Mouse (Mus musculus) hindbrain, embryonic 11.5 days (tissue): ENCODE measurements around the gene Slc35g1. TPM values are rescaled to one million over a fixed set of nuclear protein-coding genes. Genes with fewer than 3 reads are reported as not detected.

Source experiments
- ATAC-seq: fragments of 200-750 bp; cut with Nextera tagmentation; 2 replicates; pipeline ENCODE4 v1.8.0; 2017; ENCODE audit warnings: mild to moderate bottlenecking, moderate TSS enrichment, moderate library complexity; ENCODE audit not compliant: low FRiP score
- DNase-seq: peaks from one replicate; pipeline ENCODE4 v3.0.0-alpha.2; 2015; ENCODE audit warnings: low spot score
- H3K27ac ChIP-seq: fragments of 300-500 bp; sonication (generic); 2 replicates; pipeline ENCODE4 v1.5.1; 2014; ENCODE audit warnings: mild to moderate bottlenecking, low read depth, low read length
- H3K27me3 ChIP-seq: fragments of 300-500 bp; sonication (generic); 2 replicates; pipeline ENCODE4 v1.6.1; 2014; ENCODE audit warnings: mild to moderate bottlenecking, low read length, moderate library complexity, mixed read lengths; ENCODE audit not compliant: control insufficient read depth, insufficient read depth
- H3K36me3 ChIP-seq: fragments of 300-500 bp; sonication (generic); 2 replicates; pipeline ENCODE4 v1.6.1; 2014; ENCODE audit warnings: mild to moderate bottlenecking, low read length, moderate library complexity, mixed read lengths; ENCODE audit not compliant: control insufficient read depth, insufficient read depth
- H3K4me1 ChIP-seq: fragments of 300-500 bp; sonication (generic); replicated peaks from 2 replicates; pipeline ENCODE4 v1.6.1; 2014; ENCODE audit warnings: low read length, mixed read lengths; ENCODE audit not compliant: control insufficient read depth, insufficient read depth
- H3K4me2 ChIP-seq: fragments of 300-500 bp; sonication (generic); replicated peaks from 2 replicates; pipeline ENCODE4 v1.6.1; 2014; ENCODE audit warnings: mild to moderate bottlenecking, low read depth, low read length
- H3K4me3 ChIP-seq: fragments of 300-500 bp; sonication (generic); 2 replicates; pipeline ENCODE4 v1.5.1; 2014; ENCODE audit warnings: low read depth, low read length
- H3K9ac ChIP-seq: fragments of 300-500 bp; sonication (generic); 2 replicates; pipeline ENCODE4 v1.6.1; 2014; ENCODE audit warnings: low read depth, low read length
- H3K9me3 ChIP-seq: fragments of 300-500 bp; sonication (generic); 2 replicates; pipeline ENCODE4 v1.6.1; 2016; ENCODE audit warnings: low read length; ENCODE audit not compliant: control insufficient read depth
- WGBS: fragments of 180-500 bp; shearing (Covaris S2); extraction: QIAGEN DNeasy Blood & Tissue Kit; methylation state at CpG from one replicate; pipeline ENCODE4 v1.1.7; 2014; 5-methylcytosine and 5-hydroxymethylcytosine counted together
- polyA plus RNA-seq: library from polyadenylated mRNA; unstranded; fragments of >200 nt; fragmentation: Nextera tagmentation; extraction: Ambion mirVana; gene quantifications from 2 replicates; pipeline ENCODE4 v1.2.1, GENCODE M21; 2014

Gene Slc35g1
- polyA plus RNA-seq, 1 experiment from 2014 or later: 4.8 TPM

- Histone ChIP-seq H3K27ac (no peak overlapping the region), H3K4me1 (no peaks in the 10 kb centered on the region), H3K4me3 (no peak overlapping the region), H3K9ac (no peak overlapping the region), H3K9me3 (no peaks in the 10 kb centered on the region), H3K36me3 (no peaks in the 10 kb centered on the region), H3K4me2 (no peak overlapping the region), H3K27me3 (no peaks in the 10 kb centered on the region)
- DNase-seq (no peak), ATAC-seq (no peak)
- WGBS: 79% methylated on average over 10 of the region's 10 CpGs
These were observed 14.7 kb downstream of the Slc35g1 start for GRCm38 (mm10) chr19:38410357-38411056.

GRCm38 (mm10) chr19:38413861-38414260, 18.1 kb downstream of the Slc35g1 start:
- H3K27me3 ChIP-seq: no peaks in the 10 kb centered on the region
- H3K27ac ChIP-seq: no peak overlapping the region
- no peak for DNase-seq
- H3K9me3 ChIP-seq: no peaks in the 10 kb centered on the region
- no peak for ATAC-seq
- 90% methylated on average over 6 of the region's 6 CpGs for WGBS
- H3K4me2 ChIP-seq: no peak overlapping the region
- H3K36me3 ChIP-seq: no peaks in the 10 kb centered on the region
- H3K4me3 ChIP-seq: no peak overlapping the region
- H3K4me1 ChIP-seq: no peaks in the 10 kb centered on the region
- H3K9ac ChIP-seq: no peak overlapping the region

GRCm38 (mm10) chr19:38418819-38419423, 23.1 kb downstream of the Slc35g1 start:
- H3K9ac ChIP-seq: no peak overlapping the region
- ATAC-seq: no peak
- no peak overlapping the region for H3K4me3 ChIP-seq
- WGBS: 79% methylated on average over 4 of the region's 4 CpGs
- H3K4me1 ChIP-seq: no peaks in the 10 kb centered on the region
- no peak for DNase-seq
- H3K27me3 ChIP-seq: no peaks in the 10 kb centered on the region
- no peaks in the 10 kb centered on the region for H3K9me3 ChIP-seq
- H3K27ac ChIP-seq: no peak overlapping the region
- H3K36me3 ChIP-seq: no peaks in the 10 kb centered on the region
- H3K4me2 ChIP-seq: no peak overlapping the region

- ATAC-seq: no peak
- DNase-seq: no peak
- no peak overlapping the region for H3K9ac ChIP-seq
- 84% methylated on average over 4 of the region's 4 CpGs for WGBS
- H3K4me1 ChIP-seq: no peaks in the 10 kb centered on the region
- no peaks in the 10 kb centered on the region for H3K27me3 ChIP-seq
- no peak overlapping the region for H3K4me3 ChIP-seq
- H3K27ac ChIP-seq: no peak overlapping the region
- no peaks in the 10 kb centered on the region for H3K36me3 ChIP-seq
- no peak overlapping the region for H3K4me2 ChIP-seq
- no peaks in the 10 kb centered on the region for H3K9me3 ChIP-seq
These were observed 25.0 kb downstream of the Slc35g1 start for GRCm38 (mm10) chr19:38420751-38421295.

GRCm38 (mm10) chr19:38421436-38421835, 25.7 kb downstream of the Slc35g1 start:
- H3K9me3 ChIP-seq: no peaks in the 10 kb centered on the region
- H3K36me3 ChIP-seq: no peaks in the 10 kb centered on the region
- no peaks in the 10 kb centered on the region for H3K4me1 ChIP-seq
- H3K4me2 ChIP-seq: no peak overlapping the region
- DNase-seq (no peak), ATAC-seq (no peak)
- no peak overlapping the region for H3K4me3 ChIP-seq
- no peak overlapping the region for H3K27ac ChIP-seq
- 60% methylated on average over 7 of the region's 7 CpGs for WGBS
- H3K27me3 ChIP-seq: no peaks in the 10 kb centered on the region
- no peak overlapping the region for H3K9ac ChIP-seq

GRCm38 (mm10) chr19:38422926-38423325, 27.1 kb downstream of the Slc35g1 start:
- Histone ChIP-seq H3K27ac (no peak overlapping the region), H3K4me1 (no peaks in the 10 kb centered on the region), H3K27me3 (no peaks in the 10 kb centered on the region), H3K4me3 (no peak overlapping the region), H3K4me2 (no peak overlapping the region), H3K36me3 (no peaks in the 10 kb centered on the region), H3K9me3 (no peaks in the 10 kb centered on the region), H3K9ac (no peak overlapping the region)
- 64% methylated on average over 6 of the region's 6 CpGs for WGBS
- ATAC-seq (no peak), DNase-seq (no peak)

- H3K4me2 ChIP-seq: no peak overlapping the region
- peak; percentile 44 for DNase-seq
- no peak overlapping the region for H3K4me3 ChIP-seq
- H3K27me3 ChIP-seq: no peaks in the 10 kb centered on the region
- no peak overlapping the region for H3K9ac ChIP-seq
- WGBS: 35% methylated on average over 7 of the region's 7 CpGs
- H3K27ac ChIP-seq: no peak overlapping the region
- no peaks in the 10 kb centered on the region for H3K9me3 ChIP-seq
- H3K36me3 ChIP-seq: no peaks in the 10 kb centered on the region
- no peak for ATAC-seq
- H3K4me1 ChIP-seq: no peaks in the 10 kb centered on the region
These were observed 28.1 kb downstream of the Slc35g1 start for GRCm38 (mm10) chr19:38423884-38424283.

GRCm38 (mm10) chr19:38424581-38424980, 28.8 kb downstream of the Slc35g1 start:
- WGBS: 69% methylated on average over 6 of the region's 7 CpGs
- Histone ChIP-seq H3K4me2 (no peak overlapping the region), H3K36me3 (no peaks in the 10 kb centered on the region), H3K9ac (no peak overlapping the region), H3K27ac (no peak overlapping the region), H3K4me1 (no peaks in the 10 kb centered on the region), H3K9me3 (no peaks in the 10 kb centered on the region), H3K4me3 (no peak overlapping the region), H3K27me3 (no peaks in the 10 kb centered on the region)
- DNase-seq: no peak
- no peak for ATAC-seq

GRCm38 (mm10) chr19:38429269-38429668, 33.5 kb downstream of the Slc35g1 start:
- H3K9me3 ChIP-seq: no peaks in the 10 kb centered on the region
- DNase-seq (peak; percentile 64), ATAC-seq (no peak)
- H3K27me3 ChIP-seq: no peaks in the 10 kb centered on the region
- no peak overlapping the region for H3K4me3 ChIP-seq
- no peak overlapping the region for H3K27ac ChIP-seq
- H3K9ac ChIP-seq: no peak overlapping the region
- no peaks in the 10 kb centered on the region for H3K36me3 ChIP-seq
- H3K4me1 ChIP-seq: no peaks in the 10 kb centered on the region
- WGBS: 49% methylated on average over 5 of the region's 5 CpGs
- H3K4me2 ChIP-seq: no peak overlapping the region
